Mouse (Mus musculus): ENCODE measurements around the gene Cyp8b1.

DNA sequence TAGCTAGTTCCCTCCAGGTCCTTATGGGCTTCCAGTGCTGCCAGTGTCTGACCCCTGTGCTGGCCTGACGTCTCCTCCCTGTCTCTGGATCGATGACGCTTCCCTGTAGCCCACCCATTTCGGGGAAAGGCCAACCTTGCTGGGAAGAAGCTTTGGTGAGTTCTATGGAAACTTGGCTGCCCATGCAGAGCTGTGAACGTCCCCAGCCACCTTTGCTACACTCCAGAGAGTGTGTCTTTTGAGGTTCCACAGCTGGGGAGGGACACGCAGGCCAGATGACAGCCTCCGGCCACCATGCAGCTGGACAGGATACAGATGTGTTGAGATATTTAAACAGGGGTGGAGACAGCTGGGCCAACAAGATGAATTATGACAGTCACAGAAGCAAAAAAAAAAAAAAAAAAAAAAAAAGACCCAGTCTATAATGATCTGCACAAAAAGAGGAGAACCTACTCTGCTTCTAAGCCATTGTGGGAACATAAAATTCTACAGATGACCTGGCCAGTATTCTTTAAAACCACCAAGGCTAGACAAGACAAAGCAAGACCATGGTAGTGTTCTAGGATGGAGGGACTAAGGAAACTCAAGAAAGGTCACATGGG is 20.6 kb downstream of the Cyp8b1 start:
- TF ChIP-seq CTCF (IDR thresholded peaks at IDR 0.05; ENCODE audit: low read depth) (no peak), EP300 (IDR thresholded peaks at IDR 0.05; ENCODE audit: low read depth) (no peak)
